Mouse (Mus musculus) cortical plate, adult 2 months (tissue): Measurements from ENCODE around the gene Cpeb3.

Experiments used
- CTCF ChIP-seq: fragments of 200-500 bp; IDR thresholded peaks from 2 replicates; pipeline ENCODE4 v1.5.1; 2011; ENCODE audit warnings: mild to moderate bottlenecking, control low read depth, low read length; ENCODE audit not compliant: insufficient read depth; ENCODE audit errors: extremely low read depth
- POLR2A ChIP-seq: fragments of 200-500 bp; IDR thresholded peaks from 2 replicates; pipeline ENCODE4 v1.6.1; 2011; ENCODE audit warnings: mild to moderate bottlenecking, low read length, control low read depth; ENCODE audit not compliant: insufficient read depth; ENCODE audit errors: extremely low read depth

DNA sequence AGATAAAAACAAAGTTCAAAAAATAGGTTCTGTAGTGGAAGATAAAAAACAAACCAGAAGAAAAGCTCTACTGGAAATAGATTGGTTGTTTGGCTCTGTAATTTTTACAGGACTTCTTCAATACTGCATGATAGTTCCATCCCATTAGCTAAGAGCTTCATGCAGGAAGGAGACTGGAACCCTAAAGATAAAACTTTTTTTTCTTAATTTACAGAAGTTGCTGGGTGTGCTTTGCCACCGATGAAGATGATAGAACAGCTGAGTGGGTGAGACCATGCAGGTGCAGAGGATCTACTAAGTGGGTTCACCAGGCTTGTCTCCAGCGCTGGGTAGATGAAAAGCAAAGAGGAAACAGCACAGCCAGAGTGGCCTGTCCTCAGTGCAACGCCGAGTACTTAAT lies 2.1 kb upstream of the Cpeb3 start:
- TF ChIP-seq CTCF (no peak), POLR2A (no peak)
